Mouse (Mus musculus): ENCODE data around the gene Chmp5.

DNA sequence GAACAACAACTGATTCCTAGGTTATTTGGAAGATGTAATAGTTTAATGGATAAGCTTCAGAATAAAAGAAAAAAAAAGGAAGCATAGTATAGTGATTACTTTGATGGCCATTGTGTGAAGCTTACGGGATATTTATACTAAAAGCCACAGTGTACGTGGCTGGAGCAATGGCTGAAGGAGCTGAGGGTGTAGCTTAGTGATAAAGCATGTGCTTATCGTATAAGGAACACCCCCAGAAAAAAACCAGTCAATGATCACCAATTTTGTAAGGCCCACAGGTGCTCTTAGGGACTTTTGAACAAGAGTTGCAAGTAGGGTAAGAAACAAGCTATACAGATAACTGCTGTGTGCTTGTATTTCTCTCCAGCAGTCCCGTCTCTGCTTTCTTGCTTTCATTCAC is 49.7 kb downstream of the Chmp5 start:
- no peak for TF ChIP-seq CTCF (conservative IDR thresholded peaks at IDR 0.05; ENCODE audit: low read length)
- no peak for TF ChIP-seq NANOG (IDR thresholded peaks at IDR 0.05; ENCODE audit: borderline replicate concordance, low read length)

Data from E14TG2a.4 (cell line).